Mouse (Mus musculus) MEL (cell line): Measurements from ENCODE around the gene Scn11a. TPM values are rescaled to one million over a fixed set of nuclear protein-coding genes. Genes with fewer than 3 reads are reported as not detected.

Experiments
- DNase-seq: peaks from one replicate; pipeline ENCODE4 v3.0.0; 2011; ENCODE audit warnings: low read depth, low spot score
- H3K27ac ChIP-seq: 2 replicates; pipeline ENCODE4 v1.5.1; 2012; ENCODE audit warnings: low read depth, mild to moderate bottlenecking, control low read depth, low read length, moderate library complexity; ENCODE audit not compliant: control insufficient read depth
- H3K27me3 ChIP-seq, 2 experiments: fragments of 150-350 bp in 1 of 2; sonication (generic) in 1 of 2; 2 replicates each; pipeline ENCODE4 v1.6.1; 2012; ENCODE audit warnings: low read length in 2 of 2, mild to moderate bottlenecking in 2 of 2, improper control_type of control experiment in 1 of 2, moderate library complexity in 1 of 2; ENCODE audit not compliant: insufficient read depth in 2 of 2, control insufficient read depth in 1 of 2
- H3K36me3 ChIP-seq, 2 experiments: 2 replicates each; pipeline ENCODE4 v1.6.1; 2012 to 2014; ENCODE audit warnings: low read length in 2 of 2, improper control_type of control experiment in 1 of 2, inconsistent platforms in 1 of 2, mild to moderate bottlenecking in 1 of 2; ENCODE audit not compliant: insufficient read depth in 2 of 2, control insufficient read depth in 1 of 2
- H3K4me1 ChIP-seq, 2 experiments: fragments of 150-350 bp in 1 of 2; sonication (generic) in 1 of 2; 2 replicates each; pipeline ENCODE4 v1.6.1; 2012; ENCODE audit warnings: low read length in 2 of 2, improper control_type of control experiment in 1 of 2, mild to moderate bottlenecking in 1 of 2; ENCODE audit not compliant: insufficient read depth in 2 of 2, control insufficient read depth in 1 of 2
- H3K4me3 ChIP-seq, 2 experiments: fragments of 150-350 bp in 1 of 2; sonication (generic) in 1 of 2; 2 replicates each; pipeline ENCODE4 v1.5.1; 2012; ENCODE audit warnings: low read depth in 2 of 2, low read length in 2 of 2, mild to moderate bottlenecking in 2 of 2, moderate library complexity in 2 of 2, control low read depth in 1 of 2, improper control_type of control experiment in 1 of 2; ENCODE audit not compliant: control insufficient read depth in 1 of 2, insufficient read depth in 1 of 2
- H3K79me2 ChIP-seq: 2 replicates; pipeline ENCODE4 v1.6.1; 2012; ENCODE audit warnings: mild to moderate bottlenecking, low read length, moderate library complexity; ENCODE audit not compliant: control insufficient read depth, poor library complexity, insufficient read depth
- H3K9ac ChIP-seq: 2 replicates; pipeline ENCODE4 v1.6.1; 2012; ENCODE audit warnings: low read depth, mild to moderate bottlenecking, control low read depth, low read length, moderate library complexity; ENCODE audit not compliant: control insufficient read depth, poor library complexity, severe bottlenecking
- H3K9me3 ChIP-seq: fragments of 150-350 bp; sonication (generic); replicated peaks from 2 replicates; pipeline ENCODE4 v1.6.1; 2012; ENCODE audit warnings: mild to moderate bottlenecking, low read length, improper control_type of control experiment, moderate library complexity; ENCODE audit not compliant: insufficient read depth
- BHLHE40 ChIP-seq: IDR thresholded peaks from 2 replicates; pipeline ENCODE4 v1.6.1; 2012; ENCODE audit warnings: low read depth, mild to moderate bottlenecking, inconsistent platforms, low read length, improper control_type of control experiment, borderline replicate concordance
- CHD1 ChIP-seq: IDR thresholded peaks from 2 replicates; pipeline ENCODE4 v1.6.1; 2012; ENCODE audit warnings: low read depth, mild to moderate bottlenecking, inconsistent platforms, low read length, improper control_type of control experiment
- CHD2 ChIP-seq: IDR thresholded peaks from 2 replicates; pipeline ENCODE4 v1.6.1; 2011; ENCODE audit warnings: low read length, improper control_type of control experiment
- CTCF ChIP-seq, 3 experiments: IDR thresholded peaks in 2 of 3; conservative IDR thresholded peaks in 1 of 3; 2 replicates each; pipeline ENCODE4 v1.5.1; 2011 to 2012; ENCODE audit warnings: low read length in 3 of 3, low read depth in 2 of 3, mild to moderate bottlenecking in 2 of 3, improper control_type of control experiment in 1 of 3, inconsistent platforms in 1 of 3, mixed read lengths in 1 of 3, moderate library complexity in 1 of 3; ENCODE audit not compliant: control insufficient read depth in 1 of 3, insufficient read depth in 1 of 3, poor library complexity in 1 of 3, severe bottlenecking in 1 of 3
- EP300 ChIP-seq, 2 experiments: IDR thresholded peaks; 2 replicates each; pipeline ENCODE4 v1.6.1; 2011; ENCODE audit warnings: improper control_type of control experiment in 2 of 2, low read length in 2 of 2, low read depth in 1 of 2, mild to moderate bottlenecking in 1 of 2
- ETS1 ChIP-seq: IDR thresholded peaks from 2 replicates; pipeline ENCODE4 v1.6.1; 2012; ENCODE audit warnings: low read depth, mild to moderate bottlenecking, inconsistent platforms, low read length, improper control_type of control experiment, moderate library complexity
- GABPA ChIP-seq: IDR thresholded peaks from 2 replicates; pipeline ENCODE4 v1.6.1; 2012; ENCODE audit warnings: low read depth, mild to moderate bottlenecking, inconsistent platforms, low read length, improper control_type of control experiment, moderate library complexity
- GATA1 ChIP-seq: IDR thresholded peaks from 2 replicates; pipeline ENCODE4 v1.6.1; 2011; ENCODE audit warnings: low read depth, low read length, improper control_type of control experiment
- JUND ChIP-seq: IDR thresholded peaks from 2 replicates; pipeline ENCODE4 v1.6.1; 2011; ENCODE audit warnings: low read depth, mild to moderate bottlenecking, improper control_type of control experiment, low read length
- KAT2A ChIP-seq: conservative IDR thresholded peaks from 2 replicates; pipeline ENCODE4 v1.6.1; 2012; ENCODE audit warnings: low read depth, low read length, improper control_type of control experiment, inconsistent platforms
- MAX ChIP-seq: IDR thresholded peaks from 2 replicates; pipeline ENCODE4 v1.6.1; 2011; ENCODE audit warnings: low read length, improper control_type of control experiment
- MEF2A ChIP-seq: IDR thresholded peaks from 2 replicates; pipeline ENCODE4 v1.6.1; 2014; ENCODE audit warnings: low read depth, mild to moderate bottlenecking, inconsistent platforms, low read length, improper control_type of control experiment; ENCODE audit not compliant: poor library complexity, insufficient replicate concordance, severe bottlenecking; ENCODE audit errors: extremely low read depth
- MYB ChIP-seq: IDR thresholded peaks from 2 replicates; pipeline ENCODE4 v1.6.1; 2011; ENCODE audit warnings: mild to moderate bottlenecking, low read depth, low read length, improper control_type of control experiment
- MYC ChIP-seq: IDR thresholded peaks from 2 replicates; pipeline ENCODE4 v1.6.1; 2011; ENCODE audit warnings: low read depth, mild to moderate bottlenecking, low read length, improper control_type of control experiment, moderate library complexity
- NRF1 ChIP-seq: IDR thresholded peaks from 2 replicates; pipeline ENCODE4 v1.6.1; 2014; ENCODE audit warnings: low read depth, mild to moderate bottlenecking, inconsistent platforms, low read length, improper control_type of control experiment, moderate library complexity; ENCODE audit not compliant: poor library complexity, insufficient read depth, severe bottlenecking
- POLR2AphosphoS2 ChIP-seq: IDR thresholded peaks from 2 replicates; pipeline ENCODE4 v1.6.1; 2011; ENCODE audit warnings: low read length, improper control_type of control experiment
- POLR2AphosphoS5 ChIP-seq: IDR thresholded peaks from 2 replicates; pipeline ENCODE4 v1.6.1; 2012; ENCODE audit warnings: low read depth, borderline replicate concordance, mild to moderate bottlenecking, inconsistent platforms, low read length, moderate library complexity, mixed read lengths
- RCOR1 ChIP-seq: IDR thresholded peaks from 2 replicates; pipeline ENCODE4 v1.6.1; 2012; ENCODE audit warnings: low read depth, mild to moderate bottlenecking, inconsistent platforms, low read length, improper control_type of control experiment
- SMC3 ChIP-seq: IDR thresholded peaks from 2 replicates; pipeline ENCODE4 v1.6.1; 2011; ENCODE audit warnings: low read depth, low read length, improper control_type of control experiment
- TAL1 ChIP-seq: IDR thresholded peaks from 2 replicates; pipeline ENCODE4 v1.6.1; 2012; ENCODE audit warnings: mild to moderate bottlenecking, inconsistent platforms, low read length, moderate library complexity, mixed read lengths
- TBP ChIP-seq: IDR thresholded peaks from 2 replicates; pipeline ENCODE4 v1.8.0; 2011; ENCODE audit warnings: low read depth, low read length, improper control_type of control experiment
- TCF12 ChIP-seq: IDR thresholded peaks from 2 replicates; pipeline ENCODE4 v1.6.1; 2014; ENCODE audit warnings: low read depth, mild to moderate bottlenecking, inconsistent platforms, low read length, improper control_type of control experiment, moderate library complexity
- UBTF ChIP-seq: IDR thresholded peaks from 2 replicates; pipeline ENCODE4 v1.6.1; 2012; ENCODE audit warnings: low read depth, mild to moderate bottlenecking, inconsistent platforms, low read length, improper control_type of control experiment, moderate library complexity, borderline replicate concordance; ENCODE audit not compliant: insufficient read depth
- USF2 ChIP-seq, 2 experiments: IDR thresholded peaks; 2 replicates each; pipeline ENCODE4 v1.6.1; 2011 to 2012; ENCODE audit warnings: improper control_type of control experiment in 2 of 2, low read length in 2 of 2, borderline replicate concordance in 1 of 2, inconsistent platforms in 1 of 2, low read depth in 1 of 2, mild to moderate bottlenecking in 1 of 2; ENCODE audit not compliant: insufficient read depth in 1 of 2
- ZC3H11A ChIP-seq: IDR thresholded peaks from 2 replicates; pipeline ENCODE4 v1.6.1; 2012; ENCODE audit warnings: low read depth, mild to moderate bottlenecking, inconsistent platforms, low read length, improper control_type of control experiment
- ZKSCAN1 ChIP-seq: IDR thresholded peaks from 2 replicates; pipeline ENCODE4 v1.6.1; 2012; ENCODE audit warnings: low read depth, mild to moderate bottlenecking, inconsistent platforms, low read length, improper control_type of control experiment, moderate library complexity
- ZMIZ1 ChIP-seq: IDR thresholded peaks from 2 replicates; pipeline ENCODE4 v1.6.1; 2012; ENCODE audit warnings: low read depth, mild to moderate bottlenecking, inconsistent platforms, low read length, improper control_type of control experiment, moderate library complexity
- polyA plus RNA-seq, 2 experiments: library from polyadenylated mRNA; stranded (reverse) in 1 of 2; unstranded in 1 of 2; fragments of >175 nt in 1 of 2; fragments of >200 nt in 1 of 2; gene quantifications; 2 replicates each; pipeline versions ENCODE4 v1.2.1 to v1.2.4; 2012; ENCODE audit warnings: low replicate concordance in 2 of 2, low read depth in 1 of 2; ENCODE audit not compliant: insufficient read length in 2 of 2, insufficient read depth in 1 of 2, missing spikeins in 1 of 2
- total RNA-seq: library from RNA; depleted of rRNA; stranded (reverse); fragments of 300-350 nt; gene quantifications from 2 replicates; pipeline ENCODE4 v1.2.3, GENCODE M21; 2012

Scn11a gene
- total and polyA plus RNA-seq, 3 experiments = 0.04 to 0.15 TPM; not detected in 1

- no peak for DNase-seq
- Histone ChIP-seq H3K9me3 (no peaks in the 10 kb centered on the region), H3K4me3 (no peak overlapping the region), H3K4me1 (no peaks in the 10 kb centered on the region), H3K79me2 (no peaks in the 10 kb centered on the region), H3K27me3 (no peaks in the 10 kb centered on the region), H3K27ac (no peak overlapping the region), H3K36me3 (no peaks in the 10 kb centered on the region), H3K9ac (no peak overlapping the region)
- TF ChIP-seq GABPA = no peak
- no peak for TF ChIP-seq TAL1
- no peak for TF ChIP-seq CHD1
- TF ChIP-seq SMC3 = no peak
- TF ChIP-seq ETS1 = no peak
- TF ChIP-seq MYC = no peak
- no peak for TF ChIP-seq GATA1
- TF ChIP-seq TBP = no peak
- no peak for TF ChIP-seq ZC3H11A
- no peak for TF ChIP-seq KAT2A
- TF ChIP-seq MEF2A = no peak
- TF ChIP-seq TCF12 = no peak
- no peak for TF ChIP-seq USF2 (IDR thresholded peaks at IDR 0.05; ENCODE audit: borderline replicate concordance in 1 of 2, insufficient read depth in 1 of 2, low read depth in 1 of 2, low read length in 2 of 2)
- TF ChIP-seq MAX = no peak
- TF ChIP-seq POLR2AphosphoS5 = no peak
- TF ChIP-seq BHLHE40 = no peak
- TF ChIP-seq JUND = no peak
- TF ChIP-seq POLR2AphosphoS2 = no peak
- TF ChIP-seq ZKSCAN1 = no peak
Observed at GRCm38 (mm10) chr9:119842541-119843169, 17.4 kb upstream of the Scn11a start.

GRCm38 (mm10) chr9:119842091-119842490 is 16.8 kb upstream of the Scn11a start:
- DNase-seq = no peak
- no peaks in the 10 kb centered on the region for H3K4me1 ChIP-seq
- TF ChIP-seq CHD2 (no peak), ETS1 (no peak), NRF1 (no peak), CHD1 (no peak), UBTF (no peak), TCF12 (no peak), MYB (no peak), ZC3H11A (no peak), TBP (no peak), RCOR1 (no peak), TAL1 (no peak), USF2 (IDR thresholded peaks at IDR 0.05; ENCODE audit: borderline replicate concordance in 1 of 2, insufficient read depth in 1 of 2, low read depth in 1 of 2, low read length in 2 of 2) (no peak), CTCF (IDR thresholded peaks at IDR 0.05 in 2 of 3, conservative IDR thresholded peaks at IDR 0.05 in 1 of 3; ENCODE audit: control insufficient read depth in 1 of 3, insufficient read depth in 1 of 3, low read depth in 2 of 3, low read length in 3 of 3, poor library complexity in 1 of 3, severe bottlenecking in 1 of 3) (no peak), POLR2AphosphoS2 (no peak), ZMIZ1 (no peak), EP300 (IDR thresholded peaks at IDR 0.05; ENCODE audit: low read depth in 1 of 2, low read length in 2 of 2) (no peak), SMC3 (no peak)
- TF ChIP-seq, all 39 proteins: peak for 0
- Histone ChIP-seq H3K9ac (no peak overlapping the region), H3K79me2 (no peaks in the 10 kb centered on the region), H3K4me3 (no peak overlapping the region), H3K27ac (no peak overlapping the region), H3K9me3 (no peaks in the 10 kb centered on the region), H3K27me3 (no peaks in the 10 kb centered on the region), H3K36me3 (no peaks in the 10 kb centered on the region)
